Mouse (Mus musculus): ENCODE measurements at regions not wholly inside any gene's neighbourhood (a gene's known extent, or its start where the extent isn't known, plus 50 kb on each side); places are given as distances from the start of the nearest gene placed in this dataset.

DNA sequence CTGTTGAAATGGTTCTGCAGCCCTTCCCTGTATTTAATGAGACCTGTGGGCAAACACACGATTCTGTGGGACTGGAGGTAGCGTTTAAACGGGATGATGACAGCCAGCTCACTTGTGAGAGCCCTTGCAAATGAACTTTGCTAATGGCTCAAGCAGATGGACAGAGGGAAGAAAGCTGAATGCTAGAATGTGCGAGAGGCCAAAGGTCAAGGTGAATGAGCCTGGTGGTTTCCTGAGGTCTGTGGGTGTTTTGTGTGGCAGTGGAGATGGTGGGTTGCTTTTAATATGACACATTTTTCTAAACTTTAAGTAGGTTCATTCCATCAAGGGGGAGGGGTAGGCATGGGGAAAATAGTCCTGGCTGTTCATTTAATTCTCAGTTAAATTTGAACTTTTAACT, 113.7 kb upstream of the Cep162 start:
- H3K4me1 ChIP-seq (replicated peaks; ENCODE audit: control insufficient read depth in 2 of 2, insufficient read depth in 2 of 2, low read length in 1 of 2) = no peaks in the 10 kb centered on the region
- ATAC-seq (ENCODE audit: insufficient read depth) (no peak), DNase-seq (ENCODE audit: low read depth in 3 of 3, low spot score in 3 of 3) (no peak)
- no peak overlapping the region for H3K4me3 ChIP-seq (ENCODE audit: insufficient read depth in 1 of 2, low read depth in 2 of 2, low read length in 2 of 2)
- no peaks in the 10 kb centered on the region for H3K27me3 ChIP-seq (ENCODE audit: control insufficient read depth, insufficient read depth, low read length)
- H3K9ac ChIP-seq (replicated peaks) = no peak overlapping the region
- TF ChIP-seq CTCF (IDR thresholded peaks at IDR 0.05; ENCODE audit: low read depth) (no peak), EP300 (IDR thresholded peaks at IDR 0.05; ENCODE audit: low read depth) (no peak)
- H3K36me3 ChIP-seq (replicated peaks; ENCODE audit: control insufficient read depth, insufficient read depth, low read depth) = no peaks in the 10 kb centered on the region
- no peaks in the 10 kb centered on the region for H3K9me3 ChIP-seq (ENCODE audit: control insufficient read depth, low read length)
- H3K27ac ChIP-seq = no peak overlapping the region
- WGBS (ENCODE audit: insufficient replicate concordance) = 36% methylated on average over 4 of the region's 4 CpGs
- H3K4me2 ChIP-seq (ENCODE audit: low read depth) = no peak overlapping the region

DNA sequence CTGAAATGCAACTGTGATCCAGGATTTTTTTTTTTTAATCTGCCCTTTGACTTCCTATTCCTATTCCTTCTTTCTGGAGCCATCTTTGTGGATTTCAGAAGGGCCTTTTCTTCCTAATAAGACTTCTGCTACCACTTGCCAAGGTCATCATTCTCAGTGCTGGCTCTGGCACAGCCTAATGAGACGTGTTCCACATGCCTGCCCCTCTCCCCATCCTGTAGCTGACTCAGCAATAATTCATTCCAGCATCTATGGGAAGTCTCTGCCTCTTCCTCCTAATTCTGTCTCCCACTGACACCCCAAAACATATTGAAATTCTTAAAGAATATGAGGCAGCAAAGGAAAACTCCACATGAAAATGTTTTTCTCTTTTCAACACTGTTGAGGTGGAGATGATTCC, 91.7 kb upstream of the Cep162 start:
- no peaks in the 10 kb centered on the region for H3K27me3 ChIP-seq (ENCODE audit: control insufficient read depth, insufficient read depth, low read length)
- no peak overlapping the region for H3K4me3 ChIP-seq (ENCODE audit: insufficient read depth in 1 of 2, low read depth in 2 of 2, low read length in 2 of 2)
- H3K27ac ChIP-seq = no peak overlapping the region
- TF ChIP-seq CTCF (IDR thresholded peaks at IDR 0.05; ENCODE audit: low read depth) (no peak), EP300 (IDR thresholded peaks at IDR 0.05; ENCODE audit: low read depth) (no peak)
- no peak overlapping the region for H3K4me2 ChIP-seq (ENCODE audit: low read depth)
- no peaks in the 10 kb centered on the region for H3K4me1 ChIP-seq (replicated peaks; ENCODE audit: control insufficient read depth in 2 of 2, insufficient read depth in 2 of 2, low read length in 1 of 2)
- H3K9ac ChIP-seq (replicated peaks) = no peak overlapping the region
- ATAC-seq (ENCODE audit: insufficient read depth) (no peak), DNase-seq (ENCODE audit: low read depth in 3 of 3, low spot score in 3 of 3) (no peak)
- H3K36me3 ChIP-seq (replicated peaks; ENCODE audit: control insufficient read depth, insufficient read depth, low read depth) = no peaks in the 10 kb centered on the region
- H3K9me3 ChIP-seq (ENCODE audit: control insufficient read depth, low read length) = no peaks in the 10 kb centered on the region
- 28% methylated on average over 1 of the region's 1 CpGs for WGBS (ENCODE audit: insufficient replicate concordance)

GRCm38 (mm10) chr9:87346278-87346882, 91.0 kb upstream of the Cep162 start:
- H3K9ac ChIP-seq (replicated peaks) = no peak overlapping the region
- H3K4me3 ChIP-seq (ENCODE audit: insufficient read depth in 1 of 2, low read depth in 2 of 2, low read length in 2 of 2) = no peak overlapping the region
- no peaks in the 10 kb centered on the region for H3K9me3 ChIP-seq (ENCODE audit: control insufficient read depth, low read length)
- no peaks in the 10 kb centered on the region for H3K4me1 ChIP-seq (replicated peaks; ENCODE audit: control insufficient read depth in 2 of 2, insufficient read depth in 2 of 2, low read length in 1 of 2)
- H3K36me3 ChIP-seq (replicated peaks; ENCODE audit: control insufficient read depth, insufficient read depth, low read depth) = no peaks in the 10 kb centered on the region
- ATAC-seq (ENCODE audit: insufficient read depth) = no peak
- no peak overlapping the region for H3K4me2 ChIP-seq (ENCODE audit: low read depth)
- WGBS (ENCODE audit: insufficient replicate concordance) = 61% methylated on average over 3 of the region's 3 CpGs
- TF ChIP-seq CTCF (IDR thresholded peaks at IDR 0.05; ENCODE audit: low read depth) = no peak
- no peak for TF ChIP-seq EP300 (IDR thresholded peaks at IDR 0.05; ENCODE audit: low read depth)
- H3K27ac ChIP-seq = no peak overlapping the region
- no peaks in the 10 kb centered on the region for H3K27me3 ChIP-seq (ENCODE audit: control insufficient read depth, insufficient read depth, low read length)
- no peak for DNase-seq (ENCODE audit: low read depth in 3 of 3, low spot score in 3 of 3)

DNA sequence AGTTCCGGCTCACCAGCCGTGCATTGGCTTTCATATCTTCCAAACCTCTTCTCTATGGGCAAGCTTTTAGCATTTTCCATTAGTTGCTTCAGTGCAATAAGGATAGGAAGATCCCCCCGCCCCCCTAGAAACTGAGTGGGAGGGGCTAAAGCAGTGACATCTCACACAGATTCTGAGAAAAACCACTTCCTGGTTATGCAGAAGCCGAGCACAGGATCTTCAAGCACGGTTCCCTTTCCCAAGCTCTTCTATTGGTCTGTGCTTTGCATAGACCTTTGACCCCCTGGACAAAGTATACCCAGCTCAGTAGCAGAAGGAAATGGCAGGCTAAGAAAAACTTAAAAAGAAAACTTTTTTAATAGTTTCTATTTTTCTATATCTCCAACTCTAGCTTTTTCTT, 86.1 kb upstream of the Cep162 start:
- WGBS (ENCODE audit: insufficient replicate concordance) = 36% methylated on average over 5 of the region's 5 CpGs
- no peaks in the 10 kb centered on the region for H3K36me3 ChIP-seq (replicated peaks; ENCODE audit: control insufficient read depth, insufficient read depth, low read depth)
- H3K9me3 ChIP-seq (ENCODE audit: control insufficient read depth, low read length) = no peaks in the 10 kb centered on the region
- no peak overlapping the region for H3K4me2 ChIP-seq (ENCODE audit: low read depth)
- no peaks in the 10 kb centered on the region for H3K4me1 ChIP-seq (replicated peaks; ENCODE audit: control insufficient read depth in 2 of 2, insufficient read depth in 2 of 2, low read length in 1 of 2)
- no peak for ATAC-seq (ENCODE audit: insufficient read depth)
- no peak for TF ChIP-seq CTCF (IDR thresholded peaks at IDR 0.05; ENCODE audit: low read depth)
- TF ChIP-seq EP300 (IDR thresholded peaks at IDR 0.05; ENCODE audit: low read depth) = no peak
- no peak overlapping the region for H3K27ac ChIP-seq
- H3K27me3 ChIP-seq (ENCODE audit: control insufficient read depth, insufficient read depth, low read length) = no peaks in the 10 kb centered on the region
- DNase-seq (ENCODE audit: low read depth in 3 of 3, low spot score in 3 of 3) = no peak
- H3K9ac ChIP-seq (replicated peaks) = no peak overlapping the region
- H3K4me3 ChIP-seq (ENCODE audit: insufficient read depth in 1 of 2, low read depth in 2 of 2, low read length in 2 of 2) = no peak overlapping the region

- no peak overlapping the region for H3K27ac ChIP-seq
- H3K4me3 ChIP-seq (ENCODE audit: insufficient read depth in 1 of 2, low read depth in 2 of 2, low read length in 2 of 2) = no peak overlapping the region
- no peak overlapping the region for H3K9ac ChIP-seq (replicated peaks)
- ATAC-seq (ENCODE audit: insufficient read depth) = no peak
- H3K36me3 ChIP-seq (replicated peaks; ENCODE audit: control insufficient read depth, insufficient read depth, low read depth) = no peaks in the 10 kb centered on the region
- no peak for DNase-seq (ENCODE audit: low read depth in 3 of 3, low spot score in 3 of 3)
- H3K4me1 ChIP-seq (replicated peaks; ENCODE audit: control insufficient read depth in 2 of 2, insufficient read depth in 2 of 2, low read length in 1 of 2) = no peaks in the 10 kb centered on the region
- no peaks in the 10 kb centered on the region for H3K27me3 ChIP-seq (ENCODE audit: control insufficient read depth, insufficient read depth, low read length)
- WGBS (ENCODE audit: insufficient replicate concordance) = 45% methylated on average over 6 of the region's 6 CpGs
- TF ChIP-seq EP300 (IDR thresholded peaks at IDR 0.05; ENCODE audit: low read depth) (no peak), CTCF (IDR thresholded peaks at IDR 0.05; ENCODE audit: low read depth) (no peak)
- no peak overlapping the region for H3K4me2 ChIP-seq (ENCODE audit: low read depth)
- no peaks in the 10 kb centered on the region for H3K9me3 ChIP-seq (ENCODE audit: control insufficient read depth, low read length)
Measured at GRCm38 (mm10) chr9:87326374-87327295, 71.3 kb upstream of the Cep162 start.

Measured in liver, embryonic 14.5 days (tissue).